Mouse (Mus musculus): ENCODE results near the gene Ptprk.

The Ptprk gene

GRCm38 (mm10) chr10:28074653-28075451, at the start of gene Ptprk:
Gene Ptprk, plus strand, starts transcription at chr10:28074820.
- DNase-seq (ENCODE audit: low spot score), result peak; percentile 88

- no peak for DNase-seq (ENCODE audit: low spot score)
Measured at GRCm38 (mm10) chr10:28027791-28028190, 46.8 kb upstream of the Ptprk start.

DNA sequence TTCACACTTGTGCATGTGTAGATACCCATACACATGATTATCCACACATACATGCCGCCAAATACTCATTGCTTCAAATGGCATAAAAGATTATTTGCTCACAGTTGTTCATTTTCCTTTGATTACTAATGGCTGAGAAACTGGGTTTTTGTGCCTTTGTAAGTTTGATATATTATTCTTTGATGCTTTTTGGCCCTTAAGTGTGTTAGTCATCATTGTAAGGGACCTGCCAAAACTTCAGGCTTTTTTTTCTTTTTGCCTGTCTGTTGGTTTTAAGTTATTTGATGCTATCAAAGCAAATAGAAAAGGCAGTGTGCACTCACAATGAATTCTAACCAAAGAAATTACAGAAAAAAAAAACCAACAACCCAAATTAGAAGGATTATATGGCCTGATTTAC, 38.2 kb upstream of the Ptprk start:
- no peak for DNase-seq (ENCODE audit: low spot score)

DNA sequence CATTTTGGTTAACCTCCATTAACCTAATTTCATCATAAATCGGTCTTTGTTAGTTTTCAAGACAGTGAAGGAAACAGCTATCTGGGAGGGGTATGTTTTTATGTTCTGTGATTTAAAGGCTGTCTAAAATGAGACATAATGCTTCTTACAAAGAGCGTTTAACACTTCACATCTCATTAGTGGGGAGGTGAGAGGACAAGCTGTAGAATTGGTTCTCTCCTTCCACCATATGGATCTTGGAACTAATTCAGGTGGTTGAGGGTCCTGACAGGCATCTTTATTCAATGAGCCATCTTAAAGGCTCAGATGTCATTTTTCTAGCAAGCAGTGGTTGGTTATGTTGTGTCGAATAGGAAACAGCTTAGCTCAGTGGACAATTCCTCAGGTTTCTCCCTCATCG, 19.9 kb upstream of the Ptprk start:
- no peak for DNase-seq (ENCODE audit: low spot score)

DNA sequence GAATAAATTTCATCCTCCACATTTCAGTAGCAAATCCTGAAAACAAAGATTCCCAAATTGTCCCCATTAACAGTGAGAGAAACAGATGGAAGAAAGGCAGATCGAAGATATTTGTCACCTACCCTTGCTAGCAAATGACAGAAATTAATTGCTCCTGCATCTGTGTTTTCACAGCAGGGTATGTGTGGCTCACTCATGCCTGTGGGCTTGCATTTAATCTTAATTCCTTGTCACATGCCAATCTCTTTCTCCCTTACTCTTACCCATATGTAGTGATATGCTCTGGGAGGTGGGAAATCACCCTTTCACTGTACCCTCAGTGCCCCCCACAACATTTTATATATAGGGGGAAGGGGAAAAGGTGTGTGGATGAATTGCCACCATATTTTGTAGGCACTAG, 15.4 kb upstream of the Ptprk start:
- no peak for DNase-seq (ENCODE audit: low spot score)

DNA sequence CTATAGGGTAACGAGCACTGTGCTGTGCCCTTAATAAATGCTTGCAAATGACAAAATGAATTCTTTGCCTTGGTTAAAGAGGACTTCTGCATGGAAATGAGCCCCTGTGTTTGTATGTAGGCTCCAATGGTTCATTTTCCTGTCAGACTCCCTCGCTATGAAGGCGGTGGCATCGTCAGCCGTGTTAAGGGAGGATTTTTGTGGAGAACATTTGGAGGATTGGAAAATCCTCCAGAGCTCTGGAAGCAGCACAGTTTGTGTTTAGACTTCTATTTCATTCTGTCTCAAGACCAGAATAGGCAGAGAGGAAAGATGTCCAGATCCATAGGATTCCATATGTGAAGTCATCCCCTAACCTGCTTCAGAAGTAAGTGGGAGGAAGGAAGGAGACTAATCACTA, 6.6 kb upstream of the Ptprk start:
- DNase-seq (ENCODE audit: low spot score), result no peak

- peak; percentile 51 for DNase-seq (ENCODE audit: low spot score)
Measured at GRCm38 (mm10) chr10:28073991-28074652, 498 bp upstream of the Ptprk start.

GRCm38 (mm10) chr10:28075491-28076035, 943 bp downstream of the Ptprk start:
- no peak for DNase-seq (ENCODE audit: low spot score)

GRCm38 (mm10) chr10:28076036-28076855, 1.6 kb downstream of the Ptprk start:
- no peak for DNase-seq (ENCODE audit: low spot score)

DNA sequence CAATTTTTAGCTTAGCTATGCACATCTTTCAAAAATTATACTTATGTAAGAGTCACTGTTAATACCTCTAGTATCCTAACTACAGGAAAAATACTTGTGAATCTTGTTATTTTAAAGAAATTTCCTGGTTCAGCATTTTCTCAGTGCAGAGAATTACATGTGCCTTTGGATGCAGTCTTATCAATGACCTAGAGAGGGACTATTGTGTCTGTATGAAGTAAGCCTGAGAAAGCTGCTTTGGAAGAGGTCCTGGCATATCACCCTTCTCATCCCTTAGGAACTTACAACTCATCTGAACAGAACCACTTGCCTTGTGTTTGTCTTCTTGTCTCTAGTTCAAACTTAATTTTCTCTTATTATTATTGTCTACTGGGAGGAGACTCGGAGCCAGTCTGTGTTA, 3.6 kb downstream of the Ptprk start:
- DNase-seq (ENCODE audit: low spot score), result no peak

GRCm38 (mm10) chr10:28081221-28081620, 6.6 kb downstream of the Ptprk start:
- no peak for DNase-seq (ENCODE audit: low spot score)

DNA sequence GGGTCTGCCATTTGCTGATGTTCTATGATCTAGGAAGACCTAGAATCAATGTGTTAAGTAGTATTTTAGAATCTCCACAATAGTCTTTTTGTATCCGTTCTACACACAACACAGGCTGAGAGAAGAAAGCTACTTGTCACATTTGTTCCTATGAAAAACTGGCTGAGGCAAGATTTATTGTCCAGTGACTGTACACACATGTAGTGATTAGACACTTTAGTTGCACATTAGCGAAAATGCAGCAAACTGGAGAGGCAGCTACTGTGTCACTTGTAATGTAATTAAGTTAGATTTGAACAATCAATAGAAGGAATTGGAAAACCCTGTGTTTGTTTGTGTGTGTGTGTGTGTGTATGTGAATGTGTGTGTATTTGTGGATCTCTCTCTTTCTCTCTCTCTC, 8.6 kb downstream of the Ptprk start:
- no peak for DNase-seq (ENCODE audit: low spot score)

DNA sequence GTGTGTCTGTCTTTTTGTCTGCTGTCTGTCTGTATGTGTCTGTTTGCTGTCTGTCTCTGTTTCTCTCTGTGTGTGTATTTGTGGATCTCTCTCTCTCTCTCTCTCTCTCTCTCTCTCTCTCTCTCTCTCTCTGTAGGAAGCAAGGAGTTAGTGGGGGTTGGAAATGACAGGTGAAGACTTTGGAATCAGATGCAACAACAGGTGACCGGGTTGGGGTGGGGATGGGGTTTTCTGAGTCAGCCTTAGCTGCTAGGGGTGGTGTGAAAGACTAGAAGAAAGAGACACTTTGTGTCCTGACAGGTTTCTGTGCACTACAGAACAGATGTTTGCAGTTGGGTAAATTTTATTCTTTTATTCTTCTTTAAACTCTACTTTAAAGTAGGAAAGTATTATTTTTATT, 9.0 kb downstream of the Ptprk start:
- no peak for DNase-seq (ENCODE audit: low spot score)

DNA sequence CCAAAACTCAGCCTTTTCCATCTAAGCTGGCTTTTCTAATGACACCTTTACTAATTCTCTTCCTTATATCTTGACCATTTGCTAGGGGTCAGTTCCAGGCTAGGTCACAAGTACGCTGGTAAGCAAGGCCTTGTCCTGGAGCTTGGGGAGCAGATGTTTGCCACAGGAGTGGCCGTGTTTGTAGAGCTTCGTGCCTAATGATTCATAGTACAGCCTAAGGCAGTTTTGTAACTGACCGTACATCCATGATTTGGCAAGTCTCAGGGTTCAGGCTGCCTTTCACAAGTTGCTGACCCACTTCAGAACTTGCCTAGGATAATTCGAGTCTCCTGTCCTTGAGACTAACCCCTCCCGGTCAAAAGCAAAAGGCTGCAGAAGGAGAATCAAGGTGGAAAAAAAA, 12.7 kb downstream of the Ptprk start:
- DNase-seq (ENCODE audit: low spot score), result no peak

DNA sequence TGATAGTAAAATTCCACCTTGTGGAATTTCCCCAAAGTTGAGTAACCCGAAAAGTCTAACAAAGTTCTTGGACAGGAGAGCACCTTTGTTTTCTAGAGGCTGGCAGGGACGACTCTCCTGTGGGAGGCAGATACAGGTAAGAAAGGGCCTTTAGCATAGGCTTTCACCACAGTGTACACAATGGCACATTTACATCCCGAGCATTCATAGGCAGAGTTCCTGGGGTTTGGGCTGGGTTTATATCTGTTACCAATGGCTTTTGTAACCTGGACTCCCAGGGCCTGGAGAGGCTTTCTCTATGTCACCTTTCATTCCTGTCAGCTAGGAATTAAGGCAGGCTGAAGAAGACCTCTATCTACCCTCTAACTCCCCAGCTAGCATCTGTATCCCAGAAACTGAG, 13.1 kb downstream of the Ptprk start:
- no peak for DNase-seq (ENCODE audit: low spot score)

DNA sequence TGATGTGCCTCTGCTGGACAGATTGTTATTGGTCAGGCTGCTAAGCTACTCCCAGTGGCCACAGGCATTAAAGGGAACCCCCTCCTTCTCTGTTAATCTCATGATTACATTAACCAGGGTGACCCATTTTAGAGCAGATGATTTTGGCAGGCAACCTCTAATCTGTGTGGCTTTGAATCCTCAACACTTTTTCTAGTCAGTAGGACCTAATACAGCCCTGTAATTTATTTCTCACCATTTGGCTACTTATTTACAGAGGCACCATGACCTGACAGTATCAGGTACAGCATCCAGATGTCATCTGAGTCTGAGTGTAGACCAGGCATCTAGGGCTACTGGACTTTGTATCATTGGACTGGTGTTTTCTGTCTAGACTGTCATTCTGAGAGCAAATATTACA, 21.4 kb downstream of the Ptprk start:
- DNase-seq (ENCODE audit: low spot score), result no peak

DNA sequence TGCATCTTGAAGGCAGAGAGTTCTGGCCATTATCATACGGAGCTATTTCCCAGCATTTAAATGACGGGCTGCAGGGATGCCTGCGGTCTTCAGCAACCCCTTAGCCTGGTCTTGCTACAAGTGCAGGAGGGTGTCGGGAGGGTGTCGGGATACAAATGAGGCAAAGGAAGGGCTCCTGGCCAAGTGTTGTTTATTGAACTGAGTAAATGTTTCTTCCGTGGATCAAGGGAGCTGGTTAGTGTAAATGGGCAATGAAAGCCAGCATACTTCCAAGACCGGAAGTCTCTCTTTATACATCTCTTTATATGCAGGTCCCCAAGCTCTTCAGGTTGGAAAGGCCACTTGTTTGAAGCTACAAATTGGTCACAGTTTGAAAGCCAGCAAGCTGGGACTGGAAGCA, 23.0 kb downstream of the Ptprk start:
- DNase-seq (ENCODE audit: low spot score), result no peak

- no peak for DNase-seq (ENCODE audit: low spot score)
Measured at GRCm38 (mm10) chr10:28098923-28099322, 24.3 kb downstream of the Ptprk start.

GRCm38 (mm10) chr10:28103406-28103906, 28.8 kb downstream of the Ptprk start:
- DNase-seq (ENCODE audit: low spot score), result no peak

DNA sequence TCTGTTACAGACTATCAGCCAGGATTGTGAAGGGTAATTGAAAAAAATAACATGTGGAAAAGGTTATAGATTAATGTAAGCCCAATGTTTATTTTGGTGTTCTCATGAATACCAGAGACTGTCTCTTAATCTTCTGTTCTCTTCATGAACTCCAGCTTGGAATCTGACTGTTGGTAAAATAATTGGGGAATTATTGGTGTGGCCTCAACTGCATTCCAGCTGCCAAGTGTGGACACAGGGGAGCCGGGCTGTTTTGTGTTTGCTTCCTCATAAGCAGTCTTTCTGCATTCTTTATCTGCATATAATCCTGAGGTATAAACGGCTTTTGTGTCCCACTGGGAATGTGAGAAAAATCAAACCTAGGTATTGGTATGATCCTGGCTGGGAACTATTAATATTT, 29.3 kb downstream of the Ptprk start:
- DNase-seq (ENCODE audit: low spot score), result no peak

DNA sequence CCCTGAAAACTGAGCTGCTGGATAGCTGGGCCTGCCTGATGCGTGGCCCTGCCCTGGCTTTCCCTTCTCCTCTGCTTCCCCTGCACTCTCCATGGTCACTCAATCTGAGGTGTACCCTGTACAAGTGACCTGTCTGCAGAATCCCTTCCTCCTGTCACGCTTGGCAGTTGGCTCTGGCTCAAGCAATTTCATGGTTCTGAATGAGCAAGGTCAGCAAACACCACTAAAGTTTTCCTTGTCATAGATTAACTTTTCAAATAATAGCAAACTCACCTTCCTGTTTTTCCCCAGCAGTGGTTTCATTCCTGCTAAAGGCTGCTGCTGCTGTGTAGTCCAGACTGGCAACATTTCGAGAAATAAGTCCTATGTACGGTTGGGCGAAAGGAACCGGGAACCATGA, 30.6 kb downstream of the Ptprk start:
- DNase-seq (ENCODE audit: low spot score), result no peak

- DNase-seq (ENCODE audit: low spot score), result no peak
Measured at GRCm38 (mm10) chr10:28112826-28113589, 38.4 kb downstream of the Ptprk start.
